Mouse (Mus musculus) limb, embryonic 12.5 days (tissue): Measurements from ENCODE around the gene Pcx. TPM values are rescaled to one million over a fixed set of nuclear protein-coding genes. Genes with fewer than 3 reads are reported as not detected.
A peak's percentile ranks its signal among the peaks of the same experiment; 100 is the strongest.

Source experiments
- ATAC-seq: fragments of 200-750 bp; cut with Nextera tagmentation; 2 replicates; pipeline ENCODE4 v1.8.0; 2017; ENCODE audit warnings: low read depth, moderate TSS enrichment; ENCODE audit not compliant: insufficient number of reproducible peaks, insufficient read depth, low FRiP score, low TSS enrichment
- H3K27ac ChIP-seq: fragments of 300-500 bp; sonication (generic); 2 replicates; pipeline ENCODE4 v1.5.1; 2016; ENCODE audit warnings: mild to moderate bottlenecking, moderate library complexity
- H3K27me3 ChIP-seq: fragments of 300-500 bp; sonication (generic); 2 replicates; pipeline ENCODE4 v1.6.1; 2016; ENCODE audit warnings: mild to moderate bottlenecking, moderate library complexity
- H3K36me3 ChIP-seq: fragments of 300-500 bp; sonication (generic); 2 replicates; pipeline ENCODE4 v1.6.1; 2016; ENCODE audit warnings: mild to moderate bottlenecking, moderate library complexity
- H3K4me1 ChIP-seq: fragments of 300-500 bp; sonication (generic); replicated peaks from 2 replicates; pipeline ENCODE4 v1.6.1; 2016
- H3K4me2 ChIP-seq: fragments of 300-500 bp; sonication (generic); 2 replicates; pipeline ENCODE4 v1.6.1; 2016; ENCODE audit warnings: mild to moderate bottlenecking, moderate library complexity
- H3K4me3 ChIP-seq: fragments of 300-500 bp; sonication (generic); replicated peaks from 2 replicates; pipeline ENCODE4 v1.5.1; 2016; ENCODE audit warnings: mild to moderate bottlenecking
- H3K9ac ChIP-seq: fragments of 300-500 bp; sonication (generic); replicated peaks from 2 replicates; pipeline ENCODE4 v1.6.1; 2016; ENCODE audit warnings: mild to moderate bottlenecking, moderate library complexity
- H3K9me3 ChIP-seq: fragments of 300-500 bp; sonication (generic); 2 replicates; pipeline ENCODE4 v1.6.1; 2016; ENCODE audit warnings: mild to moderate bottlenecking, moderate library complexity
- WGBS: fragments of 180-500 bp; shearing (Covaris S2); methylation state at CpG from one replicate; pipeline ENCODE4 v1.1.7; 2016; 5-methylcytosine and 5-hydroxymethylcytosine counted together
- polyA plus RNA-seq: library from polyadenylated mRNA; unstranded; fragments of >200 nt; fragmentation: Nextera tagmentation; extraction: Ambion mirVana; gene quantifications from 2 replicates; pipeline ENCODE4 v1.2.1, GENCODE M21; 2016

Gene Pcx
- polyA plus RNA-seq, 1 experiment from 2014 or later, result 20.6 TPM

GRCm38 (mm10) chr19:4612181-4612961 is 102.1 kb downstream of the Pcx start:
- Histone ChIP-seq H3K9ac (no peak overlapping the region), H3K36me3 (peaks cover 40% of the 10 kb centered on the region), H3K9me3 (no peaks in the 10 kb centered on the region), H3K4me2 (no peak overlapping the region), H3K27me3 (no peaks in the 10 kb centered on the region), H3K4me1 (peaks cover 33% of the 10 kb centered on the region), H3K4me3 (no peak overlapping the region), H3K27ac (no peak overlapping the region)
- ATAC-seq, result no peak
- 88% methylated on average over 19 of the region's 19 CpGs for WGBS

DNA sequence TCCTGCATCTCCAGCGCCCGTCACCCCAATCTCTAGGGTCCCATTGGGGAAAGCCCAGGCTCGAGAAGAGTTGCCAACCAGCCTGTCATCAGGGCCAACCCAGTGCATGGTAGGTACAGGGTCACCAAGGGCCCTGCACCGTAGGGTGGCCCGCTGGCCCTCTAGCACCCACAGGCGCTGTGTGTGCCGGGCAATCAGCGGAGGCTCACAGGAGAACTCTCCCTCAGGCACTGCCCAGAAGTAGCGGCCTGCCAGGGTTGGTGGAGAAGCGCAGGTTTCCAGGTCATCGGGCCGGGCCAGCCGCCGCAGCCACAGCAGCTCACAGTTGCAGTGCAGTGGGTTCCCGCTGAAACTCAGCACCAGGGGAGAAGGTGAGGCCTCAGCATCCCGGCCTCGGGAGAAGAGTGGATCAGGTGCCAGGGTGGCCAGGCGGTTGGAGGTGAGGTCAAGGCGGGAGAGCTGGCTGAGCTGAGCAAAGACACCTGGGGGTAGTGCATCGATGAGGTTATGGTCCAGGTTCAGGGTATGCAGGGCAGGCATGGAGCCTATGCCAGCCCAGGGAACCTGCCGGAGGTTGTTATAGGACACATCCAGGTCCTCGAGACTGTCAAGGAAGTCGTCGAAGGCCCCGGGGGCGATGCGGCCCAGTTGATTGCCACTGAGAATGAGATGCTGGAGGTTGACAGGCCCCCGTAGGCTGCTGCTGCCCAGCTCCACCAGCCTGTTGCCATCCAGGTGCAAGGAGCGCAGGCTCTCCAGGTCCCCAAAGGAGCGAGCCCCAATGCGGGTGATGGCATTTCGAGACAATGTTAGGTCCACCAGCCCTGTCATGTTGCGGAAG is 103.4 kb downstream of the Pcx start:
- no peaks in the 10 kb centered on the region for H3K27me3 ChIP-seq
- peak overlapping the region; percentile 93 for H3K4me3 ChIP-seq
- H3K4me1 ChIP-seq, result peaks cover 36% of the 10 kb centered on the region
- H3K4me2 ChIP-seq, result peak overlapping the region; percentile 76
- ATAC-seq, result no peak
- 89% methylated on average over 33 of the region's 33 CpGs for WGBS
- H3K9ac ChIP-seq, result peak overlapping the region; percentile 97
- H3K36me3 ChIP-seq, result peaks cover 40% of the 10 kb centered on the region
- peak overlapping the region; percentile 94; the same call in 1 of the 2 replicates for H3K27ac ChIP-seq
- no peaks in the 10 kb centered on the region for H3K9me3 ChIP-seq

DNA sequence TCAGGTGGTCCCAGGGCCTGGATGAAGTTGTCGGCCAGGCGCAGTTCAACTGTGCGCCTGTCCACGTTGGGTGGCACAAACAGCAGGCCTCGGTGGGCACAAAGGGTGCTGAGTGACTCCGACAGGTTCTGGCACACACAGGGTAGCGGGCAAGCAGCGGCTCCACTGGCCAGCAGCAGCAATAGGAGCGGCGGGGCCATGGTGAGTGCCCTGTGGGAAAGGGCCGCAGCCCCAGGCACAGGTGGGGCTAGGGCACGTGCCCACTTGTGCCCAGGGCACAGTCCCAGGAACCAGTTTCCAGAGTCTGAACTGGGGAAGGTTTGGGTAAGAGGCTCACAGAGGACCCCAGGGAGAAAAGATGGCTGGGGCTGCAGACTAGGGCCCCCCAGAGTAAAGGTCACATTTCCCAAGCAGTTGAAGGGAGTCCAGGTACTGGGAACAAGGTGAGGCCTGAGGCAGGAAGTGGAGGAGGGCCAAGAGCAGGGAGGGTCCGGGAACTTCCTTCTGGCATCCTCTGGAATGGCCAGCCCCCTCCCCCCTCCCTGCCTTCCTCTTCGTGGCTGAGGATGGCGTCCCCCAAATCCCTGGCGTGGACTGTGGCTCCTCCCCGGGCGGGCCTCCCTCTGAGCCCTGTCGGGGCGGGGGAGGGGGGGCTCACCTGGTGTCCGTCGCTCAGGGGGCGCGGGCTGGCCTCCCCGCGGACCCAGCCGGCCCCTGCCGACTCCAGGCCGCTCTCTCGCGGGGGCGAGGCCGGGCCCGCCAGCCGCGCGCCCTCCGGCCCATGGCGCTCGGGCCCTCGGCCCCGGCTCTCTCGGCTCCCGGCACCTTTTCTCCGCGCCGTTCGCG is 104.3 kb downstream of the Pcx start:
- Histone ChIP-seq H3K4me2 (peak overlapping the region; percentile 76), H3K4me1 (peaks cover 36% of the 10 kb centered on the region), H3K27me3 (no peaks in the 10 kb centered on the region), H3K36me3 (peaks cover 40% of the 10 kb centered on the region), H3K27ac (peak overlapping the region; percentile 94), H3K4me3 (peak overlapping the region; percentile 93), H3K9ac (peak overlapping the region; percentile 97), H3K9me3 (no peaks in the 10 kb centered on the region)
- no peak for ATAC-seq
- WGBS, result 17% methylated on average over 47 of the region's 49 CpGs

DNA sequence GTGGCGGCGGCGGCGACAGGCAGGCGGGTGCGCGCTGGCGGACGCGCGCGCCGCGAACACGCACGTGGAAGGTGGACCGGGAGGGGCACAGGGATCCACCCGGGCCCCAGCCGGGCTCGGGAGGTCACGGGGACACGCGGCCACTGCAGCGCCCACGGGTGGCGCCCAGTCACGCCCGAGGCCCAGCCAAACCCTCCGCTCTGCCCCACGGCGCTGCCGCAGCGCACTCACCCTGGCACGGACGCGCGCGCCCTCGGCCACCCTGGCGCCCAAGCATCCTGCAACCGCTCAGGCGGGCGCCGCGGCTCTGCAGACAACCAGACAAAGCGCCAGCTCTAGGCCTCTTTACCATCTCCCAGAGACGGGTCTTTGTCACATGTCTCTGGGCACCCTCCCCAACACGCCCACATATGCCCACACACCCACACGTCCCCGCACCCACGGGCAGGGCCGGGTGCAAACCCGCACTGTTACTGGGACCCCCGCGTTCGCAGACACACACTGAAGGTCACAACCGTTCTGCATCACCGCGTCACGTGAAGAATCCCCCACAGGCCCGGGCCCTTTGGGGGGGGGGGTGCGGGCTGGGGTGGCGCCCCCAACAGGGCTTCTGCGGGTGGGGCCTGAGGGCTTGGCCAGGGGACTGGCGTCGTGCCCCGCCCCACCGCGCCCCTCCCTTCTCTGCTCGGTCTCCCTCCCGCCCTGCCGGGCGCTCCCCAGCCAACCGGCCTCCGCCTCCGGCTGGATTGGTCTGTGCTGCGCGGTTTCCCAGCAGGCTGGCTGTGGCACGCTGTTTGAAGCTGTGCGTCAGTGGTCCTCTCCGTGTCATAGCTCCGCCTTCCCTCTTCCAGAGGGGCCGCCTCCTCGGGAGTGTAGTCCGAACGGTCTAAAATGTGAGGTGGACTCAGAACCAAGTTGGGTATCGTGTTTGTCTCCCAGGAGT is 105.2 kb downstream of the Pcx start, which contains the start of gene Lrfn4:
Lrfn4 (minus strand) TSS at position 517 of the 943 bp plus-strand sequence.
- Histone ChIP-seq H3K4me3 (peak within 1 kb of the TSS; percentile 93), H3K27me3 (no peaks in the 10 kb centered on the region), H3K9me3 (no peaks in the 10 kb centered on the region), H3K36me3 (peaks cover 45% of the 10 kb centered on the region), H3K27ac (peak within 1 kb of the TSS; percentile 94), H3K4me1 (peaks cover 36% of the 10 kb centered on the region), H3K4me2 (peak within 1 kb of the TSS; percentile 76), H3K9ac (peak within 1 kb of the TSS; percentile 97)
- peak; percentile 92 for ATAC-seq
- WGBS, result under 1% methylated on average over 78 of the region's 87 CpGs

GRCm38 (mm10) chr19:4616546-4616945 is 106.3 kb downstream of the Pcx start:
- Histone ChIP-seq H3K4me2 (peak overlapping the region; percentile 76), H3K9me3 (no peaks in the 10 kb centered on the region), H3K36me3 (peaks cover 45% of the 10 kb centered on the region), H3K27ac (peak overlapping the region; percentile 78), H3K4me3 (peak overlapping the region; percentile 93), H3K27me3 (no peaks in the 10 kb centered on the region), H3K9ac (0 out of 2 replicates have a peak overlapping the region, but pooled peaks have one; percentile 23), H3K4me1 (peaks cover 36% of the 10 kb centered on the region)
- ATAC-seq, result no peak
- 34% methylated on average over 4 of the region's 4 CpGs for WGBS

- no peaks in the 10 kb centered on the region for H3K9me3 ChIP-seq
- H3K27ac ChIP-seq, result no peak overlapping the region
- no peak overlapping the region for H3K4me3 ChIP-seq
- no peak for ATAC-seq
- no peak overlapping the region for H3K9ac ChIP-seq
- H3K4me2 ChIP-seq, result no peak overlapping the region
- H3K27me3 ChIP-seq, result no peaks in the 10 kb centered on the region
- H3K36me3 ChIP-seq, result peaks cover 45% of the 10 kb centered on the region
- H3K4me1 ChIP-seq, result peaks cover 27% of the 10 kb centered on the region
- 44% methylated on average over 18 of the region's 18 CpGs for WGBS
Observed at GRCm38 (mm10) chr19:4618183-4618582, 107.9 kb downstream of the Pcx start.

DNA sequence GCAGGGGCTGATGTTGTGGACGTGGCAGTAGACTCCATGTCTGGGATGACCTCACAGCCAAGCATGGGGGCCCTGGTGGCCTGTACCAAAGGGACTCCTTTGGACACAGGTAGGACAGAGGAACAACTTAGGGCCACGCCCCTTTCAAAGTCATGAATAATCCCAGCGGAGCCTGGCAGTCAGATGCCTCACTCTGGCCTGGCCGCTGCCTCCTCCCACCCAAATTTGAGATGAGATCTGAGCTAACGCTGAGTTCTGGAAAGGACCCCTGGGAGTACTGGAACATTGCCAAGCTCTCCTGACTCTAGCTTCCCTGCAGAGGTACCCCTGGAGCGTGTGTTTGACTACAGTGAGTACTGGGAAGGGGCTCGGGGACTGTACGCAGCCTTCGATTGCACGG is 109.2 kb downstream of the Pcx start:
- no peak overlapping the region for H3K4me3 ChIP-seq
- ATAC-seq, result no peak
- no peaks in the 10 kb centered on the region for H3K9me3 ChIP-seq
- no peak overlapping the region for H3K4me2 ChIP-seq
- WGBS, result 85% methylated on average over 10 of the region's 10 CpGs
- H3K9ac ChIP-seq, result no peak overlapping the region; the same call in 1 of the 2 replicates
- H3K4me1 ChIP-seq, result peaks cover 21% of the 10 kb centered on the region
- peaks cover 43% of the 10 kb centered on the region for H3K36me3 ChIP-seq
- no peaks in the 10 kb centered on the region for H3K27me3 ChIP-seq
- H3K27ac ChIP-seq, result no peak overlapping the region

DNA sequence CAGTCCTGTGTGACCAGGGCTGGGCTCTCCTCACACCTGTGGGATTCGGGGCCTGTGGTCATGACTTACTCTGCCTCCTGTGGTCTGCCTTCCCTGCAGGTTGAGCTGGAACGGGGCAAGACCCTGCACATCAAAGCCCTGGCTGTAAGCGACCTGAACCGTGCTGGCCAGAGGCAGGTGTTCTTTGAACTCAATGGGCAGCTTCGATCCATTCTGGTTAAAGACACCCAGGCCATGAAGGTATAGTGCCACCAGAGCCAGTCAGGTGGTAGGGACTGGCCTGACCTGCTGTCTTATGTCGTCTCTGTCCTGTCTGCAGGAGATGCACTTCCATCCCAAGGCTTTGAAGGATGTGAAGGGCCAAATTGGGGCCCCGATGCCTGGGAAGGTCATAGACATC is 110.4 kb downstream of the Pcx start:
- H3K4me2 ChIP-seq, result no peak overlapping the region
- H3K27ac ChIP-seq, result no peak overlapping the region
- peaks cover 22% of the 10 kb centered on the region for H3K4me1 ChIP-seq
- no peak overlapping the region for H3K9ac ChIP-seq
- H3K27me3 ChIP-seq, result no peaks in the 10 kb centered on the region
- 88% methylated on average over 7 of the region's 7 CpGs for WGBS
- ATAC-seq, result no peak
- H3K36me3 ChIP-seq, result peaks cover 43% of the 10 kb centered on the region
- H3K9me3 ChIP-seq, result no peaks in the 10 kb centered on the region
- H3K4me3 ChIP-seq, result no peak overlapping the region

- 85% methylated on average over 5 of the region's 5 CpGs for WGBS
- Histone ChIP-seq H3K4me1 (peaks cover 25% of the 10 kb centered on the region), H3K9me3 (no peaks in the 10 kb centered on the region), H3K27ac (no peak overlapping the region), H3K4me2 (no peak overlapping the region), H3K4me3 (no peak overlapping the region), H3K36me3 (peaks cover 43% of the 10 kb centered on the region), H3K9ac (no peak overlapping the region), H3K27me3 (no peaks in the 10 kb centered on the region)
- no peak for ATAC-seq
Observed at GRCm38 (mm10) chr19:4622780-4623179, 112.5 kb downstream of the Pcx start.

DNA sequence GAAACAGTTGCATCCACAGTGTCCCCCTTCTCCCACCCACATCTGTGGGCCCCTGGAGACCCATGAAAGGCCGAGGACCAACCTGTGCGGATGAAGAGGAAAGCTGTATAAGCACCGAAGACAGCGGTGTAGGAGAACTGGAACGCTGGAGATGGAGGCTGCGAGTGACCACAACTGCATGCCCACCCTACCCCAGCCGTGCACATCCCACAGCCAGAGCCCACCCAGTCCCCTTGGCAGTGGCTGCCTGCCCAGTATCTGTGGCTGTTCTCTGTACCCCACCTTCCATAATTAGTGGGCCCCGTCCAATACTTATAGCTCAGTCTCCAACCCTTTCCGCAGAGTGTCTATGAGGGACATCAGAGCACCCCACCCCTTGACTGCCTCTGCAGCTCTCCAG is 113.1 kb downstream of the Pcx start:
- no peak overlapping the region for H3K4me3 ChIP-seq
- H3K36me3 ChIP-seq, result peaks cover 43% of the 10 kb centered on the region
- H3K9ac ChIP-seq, result no peak overlapping the region
- peaks cover 29% of the 10 kb centered on the region for H3K4me1 ChIP-seq
- no peak for ATAC-seq
- WGBS, result 93% methylated on average over 9 of the region's 9 CpGs
- H3K4me2 ChIP-seq, result no peak overlapping the region
- H3K27me3 ChIP-seq, result no peaks in the 10 kb centered on the region
- H3K9me3 ChIP-seq, result no peaks in the 10 kb centered on the region
- no peak overlapping the region for H3K27ac ChIP-seq
